Mouse (Mus musculus) kidney, postnatal 0 days (tissue): Measurements from ENCODE around the gene Ntm. TPM values are rescaled to one million over a fixed set of nuclear protein-coding genes. Genes with fewer than 3 reads are reported as not detected.

ENCODE experiments used
- ATAC-seq: fragments of 200-750 bp; cut with Nextera tagmentation; replicated peaks from 2 replicates; pipeline ENCODE4 v1.8.0; 2017; ENCODE audit warnings: low read depth, moderate number of reproducible peaks, moderate TSS enrichment, moderate library complexity; ENCODE audit not compliant: low FRiP score
- DNase-seq: peaks from one replicate; pipeline ENCODE4 v3.0.0-alpha.2; 2016; ENCODE audit warnings: low spot score
- H3K27ac ChIP-seq: fragments of 300-500 bp; sonication (generic); 2 replicates; pipeline ENCODE4 v1.5.1; 2014; ENCODE audit warnings: mild to moderate bottlenecking
- H3K27me3 ChIP-seq: fragments of 300-500 bp; sonication (generic); 2 replicates; pipeline ENCODE4 v1.6.1; 2014; ENCODE audit warnings: low read length, mixed read lengths; ENCODE audit not compliant: insufficient read depth
- H3K36me3 ChIP-seq: fragments of 300-500 bp; sonication (generic); 2 replicates; pipeline ENCODE4 v1.6.1; 2014; ENCODE audit warnings: low read length, mixed read lengths; ENCODE audit not compliant: insufficient read depth
- H3K4me1 ChIP-seq: fragments of 300-500 bp; sonication (generic); replicated peaks from 2 replicates; pipeline ENCODE4 v1.6.1; 2014; ENCODE audit warnings: antibody characterized with exemption, low read length, mixed read lengths; ENCODE audit not compliant: insufficient read depth
- H3K4me2 ChIP-seq: fragments of 300-500 bp; sonication (generic); 2 replicates; pipeline ENCODE4 v1.6.1; 2014; ENCODE audit warnings: mild to moderate bottlenecking, low read length, moderate library complexity, mixed read lengths
- H3K4me3 ChIP-seq: fragments of 300-500 bp; sonication (generic); replicated peaks from 2 replicates; pipeline ENCODE4 v1.5.1; 2014; ENCODE audit warnings: low read depth, low read length
- H3K9ac ChIP-seq: fragments of 300-500 bp; sonication (generic); 2 replicates; pipeline ENCODE4 v1.6.1; 2014; ENCODE audit warnings: low read depth, low read length
- H3K9me3 ChIP-seq: fragments of 300-500 bp; sonication (generic); replicated peaks from 2 replicates; pipeline ENCODE4 v1.6.1; 2016; ENCODE audit warnings: low read length, inconsistent platforms, mixed read lengths
- CTCF ChIP-seq: IDR thresholded peaks from 2 replicates; pipeline ENCODE4 v1.5.1; 2016; ENCODE audit warnings: antibody characterized with exemption, low read depth, mild to moderate bottlenecking, moderate library complexity
- WGBS: fragments of 180-500 bp; shearing (Covaris S2); extraction: QIAGEN DNeasy Blood & Tissue Kit; methylation state at CpG from one replicate; pipeline ENCODE4 v1.1.7; 2014; 5-methylcytosine and 5-hydroxymethylcytosine counted together
- polyA plus RNA-seq: library from polyadenylated mRNA; unstranded; fragments of >200 nt; fragmentation: Nextera tagmentation; extraction: Ambion mirVana; gene quantifications from 2 replicates; pipeline ENCODE4 v1.2.1, GENCODE M21; 2015

The Ntm gene
- polyA plus RNA-seq: 20.6 and 22.9 TPM in 2 replicates

DNA sequence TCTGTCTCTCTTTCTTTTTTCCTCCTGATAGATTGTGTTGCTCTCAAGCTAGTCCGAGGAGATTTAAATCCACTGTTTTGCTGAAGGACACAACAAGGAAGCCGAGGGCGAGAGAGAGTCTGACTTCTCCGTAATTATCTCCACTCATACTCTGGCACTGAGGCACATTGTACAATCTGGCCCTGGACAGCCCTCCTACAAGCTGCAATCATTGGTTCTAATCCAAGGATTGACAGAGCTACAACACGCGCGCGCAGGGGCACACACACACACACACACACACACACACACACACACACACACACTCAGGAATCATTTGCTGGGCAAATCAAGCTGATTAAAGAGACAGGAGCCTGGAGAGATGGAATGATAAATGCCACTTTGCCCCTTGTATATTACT, at the start of gene Ntm:
Gene Ntm (minus strand): TSS at position 164 of the 400 bp plus-strand sequence.
- Histone ChIP-seq H3K36me3 (no peaks in the 10 kb centered on the region), H3K27me3 (peaks cover 11% of the 10 kb centered on the region; the same call in 1 of the 2 replicates), H3K4me1 (no peaks in the 10 kb centered on the region), H3K4me3 (peak within 1 kb of the TSS; percentile 29), H3K9me3 (no peaks in the 10 kb centered on the region), H3K4me2 (peak within 1 kb of the TSS; percentile 65), H3K27ac (no peak within 1 kb of the TSS), H3K9ac (no peak within 1 kb of the TSS)
- ATAC-seq: no peak
- 19% methylated on average over 8 of the region's 8 CpGs for WGBS
- no peak for TF ChIP-seq CTCF
- no peak for DNase-seq

DNA sequence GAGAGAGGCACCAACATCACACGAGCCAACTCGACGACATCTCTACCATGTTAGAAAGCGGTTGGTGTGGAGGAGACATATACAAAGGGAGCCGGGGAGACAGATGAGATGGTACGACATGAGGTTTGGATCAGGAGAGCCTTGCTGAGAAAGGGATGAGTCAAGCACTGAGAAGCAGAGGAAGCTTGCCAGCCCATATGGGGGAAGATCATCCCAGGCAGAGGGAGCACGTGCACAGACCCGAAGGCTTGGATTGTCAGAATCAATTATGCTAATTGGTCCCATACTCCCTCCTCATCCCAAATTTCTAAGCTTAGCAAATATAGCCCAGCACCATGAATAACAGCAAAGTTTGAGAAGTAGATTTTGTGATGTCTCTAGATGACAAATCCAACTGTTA, 42.8 kb upstream of the Ntm start:
- Histone ChIP-seq H3K4me2 (no peak overlapping the region), H3K4me3 (no peak overlapping the region), H3K36me3 (no peaks in the 10 kb centered on the region), H3K4me1 (no peaks in the 10 kb centered on the region), H3K27me3 (no peaks in the 10 kb centered on the region), H3K9me3 (no peaks in the 10 kb centered on the region), H3K27ac (no peak overlapping the region), H3K9ac (no peak overlapping the region)
- no peak for DNase-seq
- ATAC-seq: no peak
- no peak for TF ChIP-seq CTCF
- WGBS: 83% methylated on average over 8 of the region's 8 CpGs

DNA sequence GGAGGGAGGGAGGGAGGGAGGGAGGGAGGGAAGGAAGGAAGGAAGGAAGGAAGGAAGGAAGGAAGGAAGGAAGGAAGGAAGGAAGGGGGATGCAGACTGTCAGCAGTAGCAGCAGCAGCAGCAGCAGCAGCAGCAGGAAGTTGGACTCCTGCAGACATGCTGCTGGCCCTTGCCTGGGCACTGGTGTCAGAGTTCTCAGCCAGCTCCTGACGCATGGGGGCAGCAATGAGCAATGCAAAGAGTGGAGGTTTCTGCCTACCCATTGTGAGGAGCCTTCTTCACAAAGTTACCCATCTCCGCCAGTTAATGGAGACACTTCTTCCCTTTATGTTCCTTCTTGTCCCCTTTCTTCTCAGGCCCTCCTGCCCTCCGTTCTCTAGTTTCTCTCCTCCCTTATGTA, 40.7 kb upstream of the Ntm start:
- ATAC-seq (no peak), DNase-seq (peak; percentile 57)
- Histone ChIP-seq H3K36me3 (no peaks in the 10 kb centered on the region), H3K4me1 (no peaks in the 10 kb centered on the region), H3K9ac (no peak overlapping the region), H3K27ac (no peak overlapping the region), H3K9me3 (no peaks in the 10 kb centered on the region), H3K27me3 (no peaks in the 10 kb centered on the region), H3K4me2 (no peak overlapping the region), H3K4me3 (no peak overlapping the region)
- WGBS: 31% methylated on average over 3 of the region's 3 CpGs
- peak; percentile 75 for TF ChIP-seq CTCF

DNA sequence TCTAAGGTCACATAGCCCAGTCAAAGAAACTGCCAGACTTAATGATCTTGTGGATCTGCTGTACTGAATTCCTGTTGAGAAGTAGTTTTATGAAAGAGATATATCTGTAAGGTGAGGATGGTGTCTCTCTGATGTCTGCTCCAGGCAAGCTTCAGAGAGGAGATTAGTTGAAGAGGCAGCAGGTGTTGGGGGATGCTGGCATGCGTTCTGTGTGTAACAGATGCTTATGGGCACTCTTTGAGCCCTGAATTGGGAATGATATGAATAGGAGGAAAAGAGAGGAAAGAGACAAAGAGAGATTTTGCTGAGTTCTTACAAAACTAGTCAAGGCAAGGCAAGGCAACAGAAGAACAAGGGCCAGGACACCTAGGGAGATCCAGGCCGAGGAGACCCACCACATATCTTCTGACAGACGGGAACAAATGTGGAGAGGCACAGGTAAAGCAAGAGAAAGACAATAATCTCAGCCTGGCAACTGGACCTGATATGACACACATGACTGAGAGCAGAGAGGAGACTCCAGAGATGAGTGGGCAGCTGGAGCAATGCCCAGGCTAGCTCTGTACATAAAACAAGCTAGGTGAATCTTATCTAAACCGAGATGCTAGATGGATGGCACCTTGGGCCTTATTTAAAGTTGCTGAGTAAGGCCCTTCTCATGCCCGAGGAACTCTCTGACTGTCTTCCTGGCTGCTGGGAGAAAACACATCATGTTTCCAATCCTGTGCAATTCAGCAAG, 18.4 kb upstream of the Ntm start:
- H3K4me2 ChIP-seq: no peak overlapping the region
- no peaks in the 10 kb centered on the region for H3K9me3 ChIP-seq
- DNase-seq: no peak
- no peak for TF ChIP-seq CTCF
- H3K9ac ChIP-seq: no peak overlapping the region
- H3K4me1 ChIP-seq: no peaks in the 10 kb centered on the region
- no peak overlapping the region for H3K4me3 ChIP-seq
- H3K36me3 ChIP-seq: no peaks in the 10 kb centered on the region
- H3K27me3 ChIP-seq: no peaks in the 10 kb centered on the region
- no peak for ATAC-seq
- H3K27ac ChIP-seq: no peak overlapping the region
- WGBS: 82% methylated on average over 5 of the region's 5 CpGs

DNA sequence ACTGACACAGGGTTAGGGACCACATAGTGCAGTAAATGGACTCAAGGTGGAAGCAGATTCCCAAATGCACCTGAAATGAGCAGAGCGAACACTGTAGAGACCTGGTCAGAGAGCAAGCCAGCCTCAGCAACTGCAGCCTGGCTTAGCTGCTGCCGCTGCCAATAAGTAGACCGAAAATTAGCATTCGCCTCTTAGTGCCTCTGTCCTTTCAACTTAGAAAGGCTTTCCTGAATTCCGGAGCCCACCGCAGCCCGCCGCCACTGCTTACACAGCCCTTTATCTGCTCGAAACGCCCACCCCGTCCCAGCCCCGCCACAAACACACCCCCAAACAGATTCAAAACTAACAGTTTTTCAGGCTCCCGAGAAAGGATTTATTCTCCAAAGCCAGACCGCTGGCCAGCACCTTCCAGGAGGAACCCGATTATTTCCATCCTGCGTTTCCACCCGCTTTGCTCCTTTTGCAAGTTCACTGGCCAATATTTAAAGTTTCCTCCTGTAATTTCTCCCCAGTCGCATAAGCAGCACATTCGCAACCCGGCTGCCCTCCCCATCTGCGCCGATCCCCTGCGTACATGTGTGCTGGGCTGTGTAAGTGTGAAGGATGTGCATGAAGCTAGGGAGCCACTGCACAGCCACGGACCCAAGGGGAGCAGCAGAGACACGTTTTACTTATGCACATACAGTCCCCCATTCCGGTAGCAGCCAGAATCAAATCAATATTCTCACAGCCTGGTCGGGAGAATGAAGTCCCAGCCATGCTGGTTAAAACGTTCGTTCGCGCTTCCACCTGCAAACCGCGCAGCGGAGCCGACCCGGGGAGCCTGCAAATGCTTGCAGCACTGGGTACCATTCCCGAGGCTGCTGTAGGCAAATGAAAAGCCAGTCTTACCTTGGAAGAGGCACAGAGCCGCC, 730 bp downstream of the Ntm start:
- peak; percentile 16 for DNase-seq
- no peaks in the 10 kb centered on the region for H3K9me3 ChIP-seq
- H3K4me2 ChIP-seq: peak overlapping the region; percentile 65
- peak overlapping the region; percentile 29 for H3K4me3 ChIP-seq
- 1% methylated on average over 38 of the region's 38 CpGs for WGBS
- H3K36me3 ChIP-seq: no peaks in the 10 kb centered on the region
- no peak for TF ChIP-seq CTCF
- no peak overlapping the region for H3K27ac ChIP-seq
- ATAC-seq: no peak
- peaks cover 11% of the 10 kb centered on the region; the same call in 1 of the 2 replicates for H3K27me3 ChIP-seq
- H3K9ac ChIP-seq: no peak overlapping the region
- H3K4me1 ChIP-seq: no peaks in the 10 kb centered on the region

DNA sequence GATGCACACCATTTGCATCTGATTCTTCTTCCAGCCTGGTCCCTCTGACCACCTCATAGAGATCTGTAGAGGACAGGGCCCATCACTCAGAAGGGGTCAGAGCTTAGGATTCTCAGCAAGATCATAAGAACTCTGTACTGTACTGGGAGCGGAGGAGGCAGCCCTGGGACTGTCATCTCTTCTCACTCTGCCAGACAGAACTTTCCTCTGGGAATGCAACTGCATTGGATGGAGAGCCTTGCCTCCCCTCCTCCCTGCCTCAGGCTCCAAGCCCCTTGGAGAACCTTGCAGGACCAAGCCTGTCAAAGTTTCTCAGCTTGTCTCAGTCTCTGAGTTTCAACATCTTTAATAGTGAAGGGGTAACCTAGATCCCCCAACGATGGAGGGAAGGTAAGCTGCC, 1.4 kb downstream of the Ntm start:
- no peak for DNase-seq
- H3K9ac ChIP-seq: no peak overlapping the region
- H3K27me3 ChIP-seq: peaks cover 11% of the 10 kb centered on the region; the same call in 1 of the 2 replicates
- TF ChIP-seq CTCF: no peak
- no peak overlapping the region for H3K27ac ChIP-seq
- 33% methylated on average over 2 of the region's 2 CpGs for WGBS
- peak overlapping the region; percentile 65; the same call in 1 of the 2 replicates for H3K4me2 ChIP-seq
- H3K4me1 ChIP-seq: no peaks in the 10 kb centered on the region
- ATAC-seq: no peak
- no peaks in the 10 kb centered on the region for H3K36me3 ChIP-seq
- H3K4me3 ChIP-seq: no peak overlapping the region
- no peaks in the 10 kb centered on the region for H3K9me3 ChIP-seq
